Mouse (Mus musculus): Measurements from ENCODE around the gene Syt8. TPM values are rescaled to one million over a fixed set of nuclear protein-coding genes. Genes with fewer than 3 reads are reported as not detected.
A peak's percentile ranks its signal among the peaks of the same experiment; 100 is the strongest.

The Syt8 gene
- polyA plus RNA-seq, 1 experiment from 2014 or later, result 0.41 TPM

DNA sequence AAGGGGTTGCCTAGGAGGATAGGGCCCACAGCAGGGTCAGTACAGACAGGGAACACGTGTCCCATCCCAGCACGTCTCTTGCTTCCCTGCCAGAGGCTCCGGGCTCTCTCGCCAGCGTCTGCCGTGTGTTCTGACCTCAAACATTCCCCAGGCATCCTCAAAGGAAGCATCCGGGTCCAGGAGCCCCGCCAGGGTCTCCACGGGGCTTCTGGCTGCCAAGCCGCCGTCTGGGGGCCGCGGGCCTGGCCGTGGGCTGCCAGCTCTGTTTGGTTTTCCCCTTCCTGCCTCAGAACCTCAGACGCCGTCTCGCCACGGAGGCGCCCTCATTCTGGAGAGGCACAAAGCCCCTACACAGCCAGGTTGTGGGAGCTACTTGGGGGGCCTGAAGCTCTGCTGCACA, 1.0 kb upstream of the Syt8 start:
- Histone ChIP-seq H3K4me3 (no peak overlapping the region), H3K9ac (peak overlapping the region; percentile 63), H3K27me3 (replicated peaks) (no peaks in the 10 kb centered on the region), H3K4me1 (peaks cover 45% of the 10 kb centered on the region), H3K36me3 (no peaks in the 10 kb centered on the region), H3K9me3 (no peaks in the 10 kb centered on the region), H3K4me2 (peak overlapping the region; percentile 24; the same call in 1 of the 2 replicates), H3K27ac (replicated peaks) (peak overlapping the region; percentile 73)
- 30% methylated on average over 19 of the region's 19 CpGs for WGBS
- ATAC-seq (ENCODE audit: extremely low read depth, insufficient number of reproducible peaks, low FRiP score, low TSS enrichment), result no peak

- no peak overlapping the region for H3K9ac ChIP-seq
- H3K27ac ChIP-seq (replicated peaks), result peak overlapping the region; percentile 73; the same call in 1 of the 2 replicates
- no peak overlapping the region for H3K4me3 ChIP-seq
- no peaks in the 10 kb centered on the region for H3K9me3 ChIP-seq
- H3K36me3 ChIP-seq, result no peaks in the 10 kb centered on the region
- peaks cover 41% of the 10 kb centered on the region for H3K4me1 ChIP-seq
- H3K27me3 ChIP-seq (replicated peaks), result no peaks in the 10 kb centered on the region
- no peak for ATAC-seq (ENCODE audit: extremely low read depth, insufficient number of reproducible peaks, low FRiP score, low TSS enrichment)
- 11% methylated on average over 4 of the region's 4 CpGs for WGBS
- H3K4me2 ChIP-seq, result no peak overlapping the region
Measured at GRCm38 (mm10) chr7:142435524-142435923, 874 bp downstream of the Syt8 start.

DNA sequence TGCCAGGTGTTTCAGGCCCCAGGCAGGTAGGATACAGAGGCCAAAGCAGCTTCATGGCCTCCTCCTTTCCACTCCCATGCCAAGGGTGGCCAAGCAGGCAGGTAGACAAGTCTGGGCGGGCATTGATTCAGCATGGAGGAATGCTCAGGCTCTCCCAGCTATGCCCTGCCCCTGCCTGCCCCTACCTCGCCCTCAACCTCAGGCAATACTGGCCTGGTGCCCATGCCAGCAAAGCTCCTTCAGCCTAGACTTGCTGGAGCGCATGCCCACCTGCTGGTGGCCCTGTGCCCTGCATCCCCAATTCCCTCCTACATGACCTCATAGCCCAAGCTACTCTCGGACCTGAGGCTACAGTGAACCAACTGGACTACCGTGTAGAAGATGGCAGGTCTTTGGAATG, 2.7 kb downstream of the Syt8 start:
- H3K4me1 ChIP-seq, result peaks cover 52% of the 10 kb centered on the region
- no peak overlapping the region for H3K4me3 ChIP-seq
- H3K36me3 ChIP-seq, result no peaks in the 10 kb centered on the region
- no peak for ATAC-seq (ENCODE audit: extremely low read depth, insufficient number of reproducible peaks, low FRiP score, low TSS enrichment)
- H3K9me3 ChIP-seq, result no peaks in the 10 kb centered on the region
- 0 out of 2 replicates have a peak overlapping the region, but pooled peaks have one; percentile 14 for H3K27ac ChIP-seq (replicated peaks)
- H3K4me2 ChIP-seq, result no peak overlapping the region
- 77% methylated on average over 5 of the region's 5 CpGs for WGBS
- no peaks in the 10 kb centered on the region for H3K27me3 ChIP-seq (replicated peaks)
- no peak overlapping the region for H3K9ac ChIP-seq

- H3K36me3 ChIP-seq, result no peaks in the 10 kb centered on the region
- ATAC-seq (ENCODE audit: extremely low read depth, insufficient number of reproducible peaks, low FRiP score, low TSS enrichment), result no peak
- no peak overlapping the region for H3K4me2 ChIP-seq
- H3K9ac ChIP-seq, result peak overlapping the region; percentile 69
- no peak overlapping the region for H3K4me3 ChIP-seq
- 76% methylated on average over 14 of the region's 14 CpGs for WGBS
- peaks cover 44% of the 10 kb centered on the region for H3K4me1 ChIP-seq
- peak overlapping the region; percentile 80 for H3K27ac ChIP-seq (replicated peaks)
- no peaks in the 10 kb centered on the region for H3K9me3 ChIP-seq
- no peaks in the 10 kb centered on the region for H3K27me3 ChIP-seq (replicated peaks)
Measured at GRCm38 (mm10) chr7:142439966-142440365, 5.3 kb downstream of the Syt8 start.

- H3K9ac ChIP-seq, result peak overlapping the region; percentile 69
- H3K4me3 ChIP-seq, result no peak overlapping the region
- 36% methylated on average over 5 of the region's 5 CpGs for WGBS
- ATAC-seq (ENCODE audit: extremely low read depth, insufficient number of reproducible peaks, low FRiP score, low TSS enrichment), result peak; percentile 61; the same call in 1 of the 2 replicates
- H3K27ac ChIP-seq (replicated peaks), result peak overlapping the region; percentile 80
- H3K36me3 ChIP-seq, result no peaks in the 10 kb centered on the region
- H3K9me3 ChIP-seq, result no peaks in the 10 kb centered on the region
- H3K4me1 ChIP-seq, result peaks cover 39% of the 10 kb centered on the region
- H3K4me2 ChIP-seq, result no peak overlapping the region
- H3K27me3 ChIP-seq (replicated peaks), result no peaks in the 10 kb centered on the region
Measured at GRCm38 (mm10) chr7:142440657-142441114, 6.0 kb downstream of the Syt8 start.

GRCm38 (mm10) chr7:142441585-142441984, 6.9 kb downstream of the Syt8 start, which contains the start of gene Tnni2:
Tnni2 (plus strand) TSS chr7:142441808.
- WGBS, result 70% methylated on average over 9 of the region's 9 CpGs
- H3K4me2 ChIP-seq, result no peak within 1 kb of the TSS
- ATAC-seq (ENCODE audit: extremely low read depth, insufficient number of reproducible peaks, low FRiP score, low TSS enrichment), result no peak
- no peak within 1 kb of the TSS for H3K4me3 ChIP-seq
- H3K9ac ChIP-seq, result peak within 1 kb of the TSS; percentile 66
- H3K27me3 ChIP-seq (replicated peaks), result no peaks in the 10 kb centered on the region
- no peaks in the 10 kb centered on the region for H3K36me3 ChIP-seq
- H3K9me3 ChIP-seq, result no peaks in the 10 kb centered on the region
- H3K4me1 ChIP-seq, result peaks cover 39% of the 10 kb centered on the region
- peak within 1 kb of the TSS; percentile 80 for H3K27ac ChIP-seq (replicated peaks)

- Histone ChIP-seq H3K4me2 (no peak overlapping the region), H3K9ac (peak overlapping the region; percentile 66), H3K27ac (replicated peaks) (peak overlapping the region; percentile 80), H3K9me3 (no peaks in the 10 kb centered on the region), H3K4me1 (peaks cover 34% of the 10 kb centered on the region), H3K27me3 (replicated peaks) (no peaks in the 10 kb centered on the region), H3K36me3 (no peaks in the 10 kb centered on the region), H3K4me3 (no peak overlapping the region)
- WGBS, result 64% methylated on average over 9 of the region's 9 CpGs
- no peak for ATAC-seq (ENCODE audit: extremely low read depth, insufficient number of reproducible peaks, low FRiP score, low TSS enrichment)
Measured at GRCm38 (mm10) chr7:142442081-142442907, 7.6 kb downstream of the Syt8 start.

GRCm38 (mm10) chr7:142442908-142443420, 8.3 kb downstream of the Syt8 start:
- H3K4me1 ChIP-seq, result peaks cover 32% of the 10 kb centered on the region
- H3K4me3 ChIP-seq, result no peak overlapping the region
- peak overlapping the region; percentile 47; the same call in 1 of the 2 replicates for H3K9ac ChIP-seq
- WGBS, result 92% methylated on average over 7 of the region's 7 CpGs
- ATAC-seq (ENCODE audit: extremely low read depth, insufficient number of reproducible peaks, low FRiP score, low TSS enrichment), result no peak
- H3K27me3 ChIP-seq (replicated peaks), result no peaks in the 10 kb centered on the region
- no peaks in the 10 kb centered on the region for H3K36me3 ChIP-seq
- H3K27ac ChIP-seq (replicated peaks), result peak overlapping the region; percentile 21; the same call in 1 of the 2 replicates
- H3K9me3 ChIP-seq, result no peaks in the 10 kb centered on the region
- no peak overlapping the region for H3K4me2 ChIP-seq

GRCm38 (mm10) chr7:142443474-142443873, 8.8 kb downstream of the Syt8 start:
- WGBS, result 88% methylated on average over 5 of the region's 5 CpGs
- Histone ChIP-seq H3K4me2 (no peak overlapping the region), H3K9ac (no peak overlapping the region), H3K27ac (replicated peaks) (no peak overlapping the region), H3K36me3 (no peaks in the 10 kb centered on the region), H3K27me3 (replicated peaks) (no peaks in the 10 kb centered on the region), H3K4me3 (no peak overlapping the region), H3K4me1 (peaks cover 32% of the 10 kb centered on the region), H3K9me3 (no peaks in the 10 kb centered on the region)
- ATAC-seq (ENCODE audit: extremely low read depth, insufficient number of reproducible peaks, low FRiP score, low TSS enrichment), result no peak

- Histone ChIP-seq H3K4me3 (no peak overlapping the region), H3K36me3 (no peaks in the 10 kb centered on the region), H3K4me2 (no peak overlapping the region), H3K9me3 (no peaks in the 10 kb centered on the region), H3K27ac (replicated peaks) (no peak overlapping the region), H3K9ac (no peak overlapping the region), H3K27me3 (replicated peaks) (no peaks in the 10 kb centered on the region), H3K4me1 (peaks cover 37% of the 10 kb centered on the region)
- whole genome bisulfite sequencing, result 88% methylated on average over 6 of the region's 6 CpGs
- no peak for ATAC-seq (ENCODE audit: extremely low read depth, insufficient number of reproducible peaks, low FRiP score, low TSS enrichment)
Measured at GRCm38 (mm10) chr7:142444171-142444570, 9.5 kb downstream of the Syt8 start.

DNA sequence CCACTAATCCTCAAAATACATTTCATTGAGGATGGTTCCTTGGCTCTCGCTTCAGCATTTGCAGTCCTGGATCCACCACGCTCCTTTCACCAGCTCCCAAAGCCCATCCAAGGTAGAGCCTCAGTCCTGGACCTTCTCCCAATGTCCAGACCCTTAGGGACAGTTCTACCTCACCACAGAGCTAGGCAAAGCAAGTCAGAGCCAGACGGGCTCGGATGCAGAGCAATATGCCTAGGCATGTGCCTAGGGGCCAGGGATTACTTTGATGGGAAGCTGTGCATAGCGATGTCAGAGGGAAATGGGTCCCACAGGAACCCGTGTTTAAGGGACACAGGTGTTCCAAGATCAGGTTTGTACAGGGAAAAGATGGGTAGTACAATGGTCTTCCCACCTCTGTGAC, 10.7 kb downstream of the Syt8 start:
- Histone ChIP-seq H3K9me3 (no peaks in the 10 kb centered on the region), H3K9ac (no peak overlapping the region), H3K4me3 (no peak overlapping the region), H3K27ac (replicated peaks) (no peak overlapping the region), H3K4me2 (no peak overlapping the region), H3K4me1 (peaks cover 44% of the 10 kb centered on the region), H3K27me3 (replicated peaks) (no peaks in the 10 kb centered on the region), H3K36me3 (no peaks in the 10 kb centered on the region)
- ATAC-seq (ENCODE audit: extremely low read depth, insufficient number of reproducible peaks, low FRiP score, low TSS enrichment), result no peak
- WGBS, result 83% methylated on average over 6 of the region's 6 CpGs

All from heart, embryonic 13.5 days (tissue).